Mouse (Mus musculus): ENCODE results near the gene Stxbp1. TPM values are rescaled to one million over a fixed set of nuclear protein-coding genes. Genes with fewer than 3 reads are reported as not detected.

Stxbp1 gene
- polyA plus RNA-seq (2017; shearing (Covaris generic)): 2.9 TPM

DNA sequence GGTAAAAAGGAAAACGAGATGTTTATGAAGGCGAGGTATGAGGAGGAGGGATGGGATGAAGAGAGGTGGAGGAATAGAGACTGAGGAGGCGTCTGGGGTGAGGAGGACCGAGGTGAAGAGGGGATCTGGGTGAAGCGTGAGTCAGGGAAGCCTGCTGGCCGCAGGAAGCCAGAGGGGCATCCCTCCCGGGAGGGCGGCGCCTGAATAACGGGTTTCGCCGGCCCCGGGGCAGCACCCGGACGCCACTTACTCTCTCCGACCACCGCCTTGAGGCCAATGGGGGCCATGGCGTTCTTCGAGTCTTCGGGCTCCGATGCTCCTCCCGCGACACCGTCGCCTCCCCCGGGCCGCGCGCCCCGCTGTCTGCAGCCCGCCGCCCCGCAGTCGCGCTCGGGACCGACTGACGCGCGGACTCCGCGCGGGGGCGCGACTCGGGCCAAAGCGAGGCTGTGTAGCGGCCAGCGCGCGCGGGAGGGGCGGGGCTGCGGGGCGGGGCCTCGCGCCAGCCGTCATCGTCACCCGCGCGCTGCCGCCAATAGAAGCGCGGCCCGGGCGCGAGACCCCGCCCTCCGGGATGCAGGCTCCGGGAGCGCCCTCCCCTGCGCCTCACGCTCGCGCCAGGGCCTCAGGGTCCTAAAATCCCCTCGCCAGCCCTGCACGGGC, at the start of gene Stxbp1:
Gene Stxbp1 (minus strand): TSS at position 441 of the 663 bp plus-strand sequence.

GRCm38 (mm10) chr2:32875675-32876489, 28.8 kb upstream of the Stxbp1 start, which contains the start of gene Fam129b:
TSS of gene Fam129b (plus strand) at chr2:32876114.

DNA sequence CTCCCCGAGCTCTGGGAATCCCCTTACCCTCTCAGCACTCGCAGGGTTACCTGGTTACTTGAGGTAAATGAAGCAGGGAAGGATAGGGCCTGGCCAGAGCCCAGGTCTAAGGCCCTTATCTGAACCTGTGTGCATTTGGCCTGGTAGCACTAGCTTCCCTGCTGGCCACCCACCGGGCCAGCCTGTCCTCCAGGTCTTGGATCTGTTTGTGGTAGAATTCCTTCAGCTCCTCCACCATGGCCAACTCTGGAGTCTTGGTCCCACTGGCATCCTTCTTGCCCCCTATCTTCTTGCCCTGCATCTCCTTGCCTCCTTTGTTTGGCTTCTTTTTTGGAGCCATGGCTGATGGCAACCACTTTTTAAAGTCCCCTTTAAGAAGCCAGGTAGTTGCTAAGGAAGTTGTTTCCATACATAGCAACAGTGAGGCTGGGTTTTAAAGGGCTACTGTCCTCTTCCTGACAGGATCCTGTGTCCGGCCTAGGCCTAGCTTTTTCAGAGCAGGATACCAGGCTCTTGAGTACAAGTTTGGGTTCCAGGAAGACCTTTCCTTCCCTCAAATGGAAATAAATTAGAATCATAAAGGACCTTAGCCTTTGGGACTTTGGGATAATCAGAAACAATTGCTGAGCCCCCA, 62.9 kb downstream of the Stxbp1 start, which contains the start of gene Cfap157:
Gene Cfap157 (minus strand): TSS at position 381 of the 634 bp plus-strand sequence.

DNA sequence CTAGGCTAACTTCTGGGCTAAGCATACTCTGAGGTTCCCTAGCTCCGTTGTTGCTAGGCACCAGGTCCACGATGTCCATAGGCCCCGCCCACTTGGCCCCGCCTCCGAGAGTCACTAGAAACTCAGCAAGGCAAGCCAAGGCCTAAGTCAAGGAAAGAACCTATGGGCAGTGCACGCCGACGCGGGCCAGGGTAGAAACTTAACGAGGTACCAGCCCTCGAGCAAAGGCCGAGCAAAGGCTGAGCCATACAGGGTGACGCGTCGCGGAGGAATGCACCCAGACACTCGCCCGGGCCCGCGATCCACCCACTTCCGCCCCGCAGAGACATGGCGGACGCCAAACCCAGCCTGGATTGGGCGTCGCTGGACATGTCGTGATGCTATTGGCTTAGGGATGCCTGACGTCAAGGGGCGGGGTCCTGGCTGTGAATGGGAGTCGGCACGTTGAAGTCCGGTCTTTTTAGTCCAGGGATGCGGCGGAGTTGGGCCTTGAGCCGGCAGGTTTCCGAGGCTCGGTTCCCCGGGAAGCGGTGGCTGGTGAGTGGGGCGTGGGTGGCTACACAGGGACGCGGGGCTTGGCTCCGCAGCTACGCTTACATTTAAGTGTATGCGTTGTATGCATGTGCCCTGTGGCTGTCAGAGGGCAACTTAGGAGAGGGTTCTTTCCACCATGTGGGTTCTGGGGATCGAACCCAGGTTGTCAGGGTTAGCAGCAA, 71.5 kb downstream of the Stxbp1 start, which contains the start of the genes Ttc16 and Ptrh1:
Gene Ttc16 (minus strand): TSS at position 275 of the 716 bp plus-strand sequence.
Gene Ptrh1 (plus strand): TSS at position 428 of the 716 bp plus-strand sequence.

DNA sequence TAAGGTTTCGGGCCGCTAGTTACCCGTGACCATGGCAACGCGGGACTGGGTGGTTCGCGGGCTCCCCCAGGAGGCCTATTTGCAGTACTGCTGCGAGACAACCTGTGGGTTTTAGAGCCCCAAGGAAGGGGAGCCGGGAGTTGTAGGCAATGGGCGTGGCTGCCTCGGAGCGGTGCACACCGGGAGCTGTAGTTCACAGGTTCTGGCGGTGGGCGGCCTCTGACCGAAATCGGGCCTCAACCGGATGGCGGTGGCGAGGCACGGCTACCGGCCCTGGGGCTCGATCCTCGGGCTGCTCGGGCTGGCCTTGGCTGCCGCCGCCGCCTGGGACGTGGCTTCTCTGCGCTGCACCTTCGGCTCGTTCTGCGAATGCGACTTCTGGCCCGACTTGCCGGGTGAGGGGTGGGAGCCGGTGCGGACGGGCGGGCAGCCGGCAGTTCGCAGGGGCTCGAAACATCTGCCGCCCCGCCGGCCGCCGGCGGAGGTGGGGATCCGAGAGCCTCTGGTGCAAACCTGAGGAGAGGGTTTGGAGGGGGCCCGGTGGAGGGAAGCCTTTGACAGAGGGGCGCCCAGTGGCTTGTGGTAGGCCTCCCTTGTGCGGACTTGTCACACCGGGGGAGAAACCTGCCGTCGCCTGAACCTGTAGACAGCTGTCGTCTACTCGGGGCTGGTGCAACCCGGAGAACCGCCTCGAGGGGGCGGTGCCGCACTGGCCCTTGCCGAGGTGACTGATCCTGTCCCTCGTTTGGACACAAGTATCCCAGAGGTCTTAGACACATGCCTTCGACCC, 89.8 kb downstream of the Stxbp1 start, which contains the start of gene Tor2a:
Gene Tor2a (plus strand): TSS at position 179 of the 790 bp plus-strand sequence.

DNA sequence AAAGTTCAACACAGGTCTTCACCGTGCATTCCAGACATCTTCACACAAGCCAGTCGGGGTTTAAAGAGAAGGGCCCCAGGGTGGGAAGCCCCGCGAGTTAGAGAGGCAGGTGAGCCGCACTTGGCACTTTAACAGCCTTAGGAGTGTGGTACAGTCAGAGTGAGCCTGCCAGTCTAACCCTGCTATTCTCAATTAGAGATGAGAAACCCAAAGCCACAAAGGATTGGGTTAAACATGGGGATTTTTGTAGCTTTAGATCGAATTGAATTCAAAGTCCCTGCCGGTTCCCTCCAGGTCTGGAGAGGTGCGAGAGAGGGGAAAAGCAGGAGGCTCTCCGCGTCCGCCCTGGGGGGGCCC, 106.2 kb downstream of the Stxbp1 start, which contains the start of gene 6330409D20Rik:
Gene 6330409D20Rik (minus strand): TSS at position 101 of the 357 bp plus-strand sequence.

Other genes starting within 250 kb of the Stxbp1 start
- 5.1 TPM for gene St6galnac6, start 247.5 kb downstream of the Stxbp1 start, polyA plus RNA-seq (2017; shearing (Covaris generic))
- gene Ak1, start 225.5 kb downstream of the Stxbp1 start, polyA plus RNA-seq (2017; shearing (Covaris generic)): not detected
- 0.19 TPM for gene Eng, start 200.7 kb downstream of the Stxbp1 start, polyA plus RNA-seq (2017; shearing (Covaris generic))
- gene Fpgs, start 143.1 kb downstream of the Stxbp1 start, polyA plus RNA-seq (2017; shearing (Covaris generic)): 25.7 TPM
- gene Cdk9, start 134.2 kb downstream of the Stxbp1 start, polyA plus RNA-seq (2017; shearing (Covaris generic)): 177 TPM
- 116 TPM for gene Sh2d3c, start 126.2 kb downstream of the Stxbp1 start, polyA plus RNA-seq (2017; shearing (Covaris generic))
- gene 6330409D20Rik, start 106.2 kb downstream of the Stxbp1 start, polyA plus RNA-seq (2017; shearing (Covaris generic)): 0.85 TPM
- 76.5 TPM for gene Tor2a, start 90.0 kb downstream of the Stxbp1 start, polyA plus RNA-seq (2017; shearing (Covaris generic))
- gene Ttc16, start 71.6 kb downstream of the Stxbp1 start, polyA plus RNA-seq (2017; shearing (Covaris generic)): 0.48 TPM
- gene Ptrh1, start 71.5 kb downstream of the Stxbp1 start, polyA plus RNA-seq (2017; shearing (Covaris generic)): 4.9 TPM
- gene Cfap157, start 62.8 kb downstream of the Stxbp1 start, polyA plus RNA-seq (2017; shearing (Covaris generic)): 0.22 TPM
- 1.7 TPM for gene Fam129b, start 28.9 kb upstream of the Stxbp1 start, polyA plus RNA-seq (2017; shearing (Covaris generic))
- gene Rpl12, start 114.3 kb upstream of the Stxbp1 start, polyA plus RNA-seq (2017; shearing (Covaris generic)): 47.2 TPM
- gene Lrsam1, start 114.4 kb upstream of the Stxbp1 start, polyA plus RNA-seq (2017; shearing (Covaris generic)): 10.2 TPM
- gene Slc2a8, start 134.8 kb upstream of the Stxbp1 start, polyA plus RNA-seq (2017; shearing (Covaris generic)): 8.2 TPM

Measured in CD4-positive, CD25-positive, alpha-beta regulatory T cell (primary cell).